Comparison of ENCODE assay signal across 9 mouse cellular contexts in genomic region chr2:166273312-166274015, GRCm38 (mm10).
A peak's percentile ranks its signal among the peaks of the same experiment; 100 is the strongest.
DNase-seq lines count a peak whose midpoint lies in the region; ATAC-seq and TF ChIP-seq lines count a peak whose summit lies in the region.
"Had no signal": no experiment of that assay in that cellular context is flagged by ENCODE, and none has a peak within 500 bp of the region (broad histone marks: within the 10 kb centered on the region; RNA-seq: fewer than 3 reads in every experiment).

No protein-coding gene starts in this region.

- no peak overlapping the region for H3K27ac ChIP-seq in lung, embryonic 14.5 days (ENCODE audit: low read depth)
- peak overlapping the region; percentile 66 for H3K27ac ChIP-seq in hindbrain, embryonic 12.5 days
- peak overlapping the region; percentile 46 for H3K27ac ChIP-seq in neural tube, embryonic 14.5 days (ENCODE audit: low read depth, low read length)

- no peaks in the 10 kb centered on the region for H3K9me3 ChIP-seq in lung, embryonic 14.5 days (ENCODE audit: low read depth, low read length)
- no peaks in the 10 kb centered on the region for H3K9me3 ChIP-seq in hindbrain, embryonic 12.5 days (replicated peaks)
- no peaks in the 10 kb centered on the region for H3K9me3 ChIP-seq in neural tube, embryonic 14.5 days (ENCODE audit: control insufficient read depth, low read length)

- peak; percentile 49; the same call in 1 of the 2 replicates for ATAC-seq in lung, embryonic 14.5 days (ENCODE audit: insufficient read depth)
- ATAC-seq in hindbrain, embryonic 12.5 days (ENCODE audit: low FRiP score): peak; percentile 58; the same call in 1 of the 2 replicates
- ATAC-seq in neural tube, embryonic 14.5 days (ENCODE audit: low read depth): peak; percentile 49
- ATAC-seq in frontal cortex, adult (ENCODE audit: low TSS enrichment): no peak

- H3K9ac ChIP-seq in lung, embryonic 14.5 days: no peak overlapping the region
- no peak overlapping the region for H3K9ac ChIP-seq in hindbrain, embryonic 12.5 days
- H3K9ac ChIP-seq in neural tube, embryonic 14.5 days (replicated peaks; ENCODE audit: low read depth, low read length): no peak overlapping the region

- no peak for TF ChIP-seq POLR2A in lung, adult 2 months (IDR thresholded peaks at IDR 0.05; ENCODE audit: borderline replicate concordance, extremely low read depth, low read depth, low read length)

- TF ChIP-seq CTCF in lung, embryonic 14.5 days (IDR thresholded peaks at IDR 0.05; ENCODE audit: low read depth): no peak
- no peak for TF ChIP-seq CTCF in lung, adult 2 months (IDR thresholded peaks at IDR 0.05; ENCODE audit: insufficient read depth, low read length)

- no peaks in the 10 kb centered on the region for H3K36me3 ChIP-seq in lung, embryonic 14.5 days (ENCODE audit: insufficient read depth)
- no peaks in the 10 kb centered on the region for H3K36me3 ChIP-seq in hindbrain, embryonic 12.5 days
- H3K36me3 ChIP-seq in neural tube, embryonic 14.5 days (ENCODE audit: control insufficient read depth, insufficient read depth, low read length): no peaks in the 10 kb centered on the region

- 33% methylated on average over 23 of the region's 23 CpGs for WGBS in lung, embryonic 14.5 days
- WGBS in lung, adult 2 months: 40% methylated on average over 23 of the region's 23 CpGs
- WGBS in hindbrain, embryonic 12.5 days: 31% methylated on average over 23 of the region's 23 CpGs
- 18% methylated on average over 23 of the region's 23 CpGs for WGBS in neural tube, embryonic 14.5 days

- peak overlapping the region; percentile 5; the same call in 1 of the 2 replicates for H3K4me2 ChIP-seq in lung, embryonic 14.5 days
- H3K4me2 ChIP-seq in hindbrain, embryonic 12.5 days (replicated peaks): no peak overlapping the region; the same call in 1 of the 2 replicates
- peak overlapping the region; percentile 8; the same call in 1 of the 2 replicates for H3K4me2 ChIP-seq in neural tube, embryonic 14.5 days (ENCODE audit: low read depth, low read length)

- H3K27me3 ChIP-seq in lung, embryonic 14.5 days (ENCODE audit: insufficient read depth, low read length): no peaks in the 10 kb centered on the region
- peaks cover 9% of the 10 kb centered on the region for H3K27me3 ChIP-seq in hindbrain, embryonic 12.5 days
- no peaks in the 10 kb centered on the region for H3K27me3 ChIP-seq in neural tube, embryonic 14.5 days (ENCODE audit: control insufficient read depth, insufficient read depth, low read length)

- H3K4me3 ChIP-seq in lung, embryonic 14.5 days (ENCODE audit: low read depth, low read length): no peak overlapping the region
- no peak overlapping the region for H3K4me3 ChIP-seq in lung, adult 2 months (replicated peaks; ENCODE audit: extremely low read depth, low read depth, low read length)
- H3K4me3 ChIP-seq in hindbrain, embryonic 12.5 days: no peak overlapping the region
- H3K4me3 ChIP-seq in neural tube, embryonic 14.5 days (ENCODE audit: low read depth, low read length): no peak overlapping the region

- DNase-seq in lung, embryonic 14.5 days: peak; percentile 85
- DNase-seq in lung, adult 2 months: no peak
- peak; percentile 67 to 78 for DNase-seq in kidney, postnatal 4 days
- no peak for DNase-seq in layer of hippocampus, adult 9-10 months (ENCODE audit: low spot score)
- no peak for DNase-seq in urinary bladder, postnatal 10 days (ENCODE audit: low spot score)
- DNase-seq: layer of hippocampus, postnatal 36 days had no signal

- no peaks in the 10 kb centered on the region for H3K4me1 ChIP-seq in lung, embryonic 14.5 days (ENCODE audit: insufficient read depth)
- H3K4me1 ChIP-seq in lung, adult 2 months (ENCODE audit: control insufficient read depth, insufficient read depth, low read length): peaks cover 4% of the 10 kb centered on the region; the same call in 1 of the 2 replicates
- H3K4me1 ChIP-seq in hindbrain, embryonic 12.5 days: peaks cover 21% of the 10 kb centered on the region
- peaks cover 11% of the 10 kb centered on the region; the same call in 1 of the 2 replicates for H3K4me1 ChIP-seq in neural tube, embryonic 14.5 days (ENCODE audit: control insufficient read depth, insufficient read depth, low read length)

Comparison
In these comparisons a context has a peak if more than half of its experiments do, and no peak if none do; other contexts are left out.
1. DNase-seq: peak in lung, embryonic 14.5 days (single experiment) and kidney, postnatal 4 days (2 of 2); none in lung, adult 2 months (single experiment), layer of hippocampus, adult 9-10 months (single experiment) and urinary bladder, postnatal 10 days (single experiment).